Mouse (Mus musculus) hindbrain, embryonic 14.5 days (tissue): ENCODE measurements around the gene Slc25a48. TPM values are rescaled to one million over a fixed set of nuclear protein-coding genes. Genes with fewer than 3 reads are reported as not detected.

ENCODE experiments used
- ATAC-seq: fragments of 200-750 bp; cut with Nextera tagmentation; 2 replicates; pipeline ENCODE4 v1.8.0; 2017; ENCODE audit warnings: moderate number of reproducible peaks, mild to moderate bottlenecking, moderate TSS enrichment, moderate library complexity; ENCODE audit not compliant: low FRiP score
- DNase-seq: peaks from one replicate; pipeline ENCODE4 v3.0.0-alpha.2; 2015; ENCODE audit warnings: low spot score
- H3K27ac ChIP-seq: fragments of 300-500 bp; sonication (generic); 2 replicates; pipeline ENCODE4 v1.5.1; 2014; ENCODE audit warnings: mild to moderate bottlenecking, moderate library complexity
- H3K27me3 ChIP-seq: fragments of 300-500 bp; sonication (generic); 2 replicates; pipeline ENCODE4 v1.6.1; 2014; ENCODE audit warnings: mild to moderate bottlenecking, low read length, mixed read lengths; ENCODE audit not compliant: control insufficient read depth, insufficient read depth
- H3K36me3 ChIP-seq: fragments of 300-500 bp; sonication (generic); replicated peaks from 2 replicates; pipeline ENCODE4 v1.6.1; 2014; ENCODE audit not compliant: control insufficient read depth, insufficient read depth
- H3K4me1 ChIP-seq: fragments of 300-500 bp; sonication (generic); replicated peaks from 2 replicates; pipeline ENCODE4 v1.6.1; 2014; ENCODE audit warnings: antibody characterized with exemption, low read length, mixed read lengths; ENCODE audit not compliant: control insufficient read depth, insufficient read depth
- H3K4me2 ChIP-seq: fragments of 300-500 bp; sonication (generic); replicated peaks from 2 replicates; pipeline ENCODE4 v1.6.1; 2014; ENCODE audit warnings: mild to moderate bottlenecking, moderate library complexity
- H3K4me3 ChIP-seq: fragments of 300-500 bp; sonication (generic); replicated peaks from 2 replicates; pipeline ENCODE4 v1.5.1; 2014; ENCODE audit warnings: mild to moderate bottlenecking, low read length
- H3K9ac ChIP-seq: fragments of 300-500 bp; sonication (generic); 2 replicates; pipeline ENCODE4 v1.6.1; 2014
- H3K9me3 ChIP-seq: fragments of 300-500 bp; sonication (generic); 2 replicates; pipeline ENCODE4 v1.6.1; 2016; ENCODE audit warnings: low read length; ENCODE audit not compliant: control insufficient read depth
- WGBS: fragments of 180-500 bp; shearing (Covaris S2); extraction: QIAGEN DNeasy Blood & Tissue Kit; methylation state at CpG from one replicate; pipeline ENCODE4 v1.1.7; 2014; 5-methylcytosine and 5-hydroxymethylcytosine counted together
- polyA plus RNA-seq: library from polyadenylated mRNA; unstranded; fragments of >200 nt; fragmentation: Nextera tagmentation; extraction: Ambion mirVana; gene quantifications from 2 replicates; pipeline ENCODE4 v1.2.1, GENCODE M21; 2014

The Slc25a48 gene
- polyA plus RNA-seq, result 0.08 TPM in 1 of 2 replicates, not detected in the other

DNA sequence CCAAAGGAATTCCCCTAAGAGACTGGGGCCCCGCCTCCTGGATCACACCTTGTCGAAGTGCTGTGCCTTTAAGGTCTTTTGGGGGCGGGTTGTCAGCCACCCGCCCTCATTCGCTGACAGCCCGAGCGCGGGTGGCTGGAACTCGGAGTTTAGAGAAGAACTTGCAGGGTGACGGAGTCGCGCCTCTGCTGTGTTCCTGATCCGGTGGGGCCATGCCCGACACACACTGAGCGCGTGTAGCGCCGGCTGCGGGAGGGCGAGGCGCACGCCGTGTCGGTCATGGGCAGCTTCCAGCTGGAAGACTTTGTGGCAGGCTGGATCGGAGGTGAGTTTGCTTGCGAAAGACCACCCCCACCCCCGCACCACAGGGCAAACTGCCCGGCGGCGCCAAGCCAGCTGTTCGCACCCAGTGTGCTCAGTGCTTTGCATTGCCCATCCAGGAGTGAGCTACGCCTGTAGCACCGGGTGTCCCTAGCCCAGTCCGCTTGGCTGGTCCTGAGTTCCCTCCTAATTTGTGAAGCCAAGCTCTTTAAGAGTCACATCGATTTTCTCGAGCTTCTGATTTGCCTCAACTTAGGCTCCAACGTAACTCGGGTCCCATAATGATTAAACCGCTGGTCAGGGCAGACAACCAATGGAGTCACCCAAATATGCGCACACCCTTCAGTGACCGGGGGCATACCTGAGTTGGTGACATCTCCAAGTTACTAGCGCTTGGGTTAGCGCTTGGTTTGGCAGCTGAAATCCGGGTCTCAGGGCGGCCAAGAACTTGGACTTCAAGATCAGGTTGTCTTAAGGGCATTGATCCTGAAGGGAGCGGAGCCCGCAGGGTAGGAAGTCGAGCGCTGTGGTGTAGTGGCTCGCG, at the start of gene Slc25a48:
TSS of gene Slc25a48 (plus strand) at position 145 of the 865 bp plus-strand sequence.
- DNase-seq (no peak), ATAC-seq (no peak)
- WGBS, result 4% methylated on average over 51 of the region's 51 CpGs
- H3K4me1 ChIP-seq, result peaks cover 9% of the 10 kb centered on the region
- H3K4me3 ChIP-seq, result peak within 1 kb of the TSS; percentile 24
- no peaks in the 10 kb centered on the region for H3K9me3 ChIP-seq
- peaks cover 53% of the 10 kb centered on the region for H3K27me3 ChIP-seq
- H3K9ac ChIP-seq, result peak within 1 kb of the TSS; percentile 31; the same call in 1 of the 2 replicates
- no peak within 1 kb of the TSS for H3K27ac ChIP-seq
- peak within 1 kb of the TSS; percentile 49 for H3K4me2 ChIP-seq
- H3K36me3 ChIP-seq, result no peaks in the 10 kb centered on the region

DNA sequence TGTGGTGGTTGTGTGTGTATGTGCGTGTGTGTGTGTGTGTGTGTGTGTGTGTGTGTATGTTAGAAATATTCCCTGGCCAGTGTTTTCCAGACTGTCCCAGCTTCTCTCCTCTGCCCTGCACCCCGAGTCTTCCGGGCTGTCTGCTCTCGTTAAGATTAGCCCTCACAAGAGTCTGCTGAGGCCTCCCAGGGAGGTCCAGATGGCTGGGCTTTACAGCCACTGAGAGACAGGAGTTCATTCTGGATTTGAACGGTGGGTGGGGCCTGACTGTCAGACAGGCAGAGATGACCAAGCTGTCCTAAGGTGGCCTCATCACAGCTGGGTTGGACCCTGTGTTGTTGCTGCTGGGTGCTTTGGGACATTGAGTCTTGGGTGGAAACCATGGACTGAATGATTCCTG, 40.6 kb upstream of the Slc25a48 start:
- H3K36me3 ChIP-seq, result no peaks in the 10 kb centered on the region
- DNase-seq, result no peak

DNA sequence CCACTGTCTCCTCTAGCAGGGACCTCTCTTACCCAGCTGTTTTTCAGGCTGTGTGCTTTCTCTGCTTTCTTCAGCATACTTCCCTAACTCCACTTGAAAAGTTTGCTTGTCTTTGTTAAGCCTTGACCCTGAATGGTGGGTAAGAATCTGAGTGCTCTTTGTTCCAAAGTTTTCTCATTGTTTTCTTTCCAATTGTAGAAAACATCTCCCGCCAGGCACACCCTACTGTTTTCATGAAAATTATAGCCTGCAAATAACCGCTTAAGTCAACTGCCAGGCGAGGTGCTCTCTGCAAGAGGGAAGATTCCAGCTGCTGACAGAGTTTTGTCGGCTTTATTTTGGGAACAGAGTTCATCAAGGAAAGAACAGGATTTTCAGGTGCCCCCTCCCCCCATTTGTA, 37.0 kb upstream of the Slc25a48 start:
- Histone ChIP-seq H3K4me2 (no peak overlapping the region), H3K27ac (no peak overlapping the region), H3K4me1 (no peaks in the 10 kb centered on the region), H3K9ac (no peak overlapping the region), H3K4me3 (no peak overlapping the region), H3K36me3 (no peaks in the 10 kb centered on the region), H3K9me3 (no peaks in the 10 kb centered on the region), H3K27me3 (no peaks in the 10 kb centered on the region)
- WGBS, result 49% methylated on average over 4 of the region's 4 CpGs
- DNase-seq (no peak), ATAC-seq (no peak)

More for the DNA sequence above, 40.6 kb upstream of the Slc25a48 start:
- H3K9me3 ChIP-seq, result no peaks in the 10 kb centered on the region
- ATAC-seq, result no peak
- no peak overlapping the region for H3K9ac ChIP-seq
- no peak overlapping the region for H3K4me3 ChIP-seq
- H3K27ac ChIP-seq, result no peak overlapping the region
- 63% methylated on average over 5 of the region's 5 CpGs for WGBS
- no peak overlapping the region for H3K4me2 ChIP-seq
- H3K4me1 ChIP-seq, result no peaks in the 10 kb centered on the region
- no peaks in the 10 kb centered on the region for H3K27me3 ChIP-seq

DNA sequence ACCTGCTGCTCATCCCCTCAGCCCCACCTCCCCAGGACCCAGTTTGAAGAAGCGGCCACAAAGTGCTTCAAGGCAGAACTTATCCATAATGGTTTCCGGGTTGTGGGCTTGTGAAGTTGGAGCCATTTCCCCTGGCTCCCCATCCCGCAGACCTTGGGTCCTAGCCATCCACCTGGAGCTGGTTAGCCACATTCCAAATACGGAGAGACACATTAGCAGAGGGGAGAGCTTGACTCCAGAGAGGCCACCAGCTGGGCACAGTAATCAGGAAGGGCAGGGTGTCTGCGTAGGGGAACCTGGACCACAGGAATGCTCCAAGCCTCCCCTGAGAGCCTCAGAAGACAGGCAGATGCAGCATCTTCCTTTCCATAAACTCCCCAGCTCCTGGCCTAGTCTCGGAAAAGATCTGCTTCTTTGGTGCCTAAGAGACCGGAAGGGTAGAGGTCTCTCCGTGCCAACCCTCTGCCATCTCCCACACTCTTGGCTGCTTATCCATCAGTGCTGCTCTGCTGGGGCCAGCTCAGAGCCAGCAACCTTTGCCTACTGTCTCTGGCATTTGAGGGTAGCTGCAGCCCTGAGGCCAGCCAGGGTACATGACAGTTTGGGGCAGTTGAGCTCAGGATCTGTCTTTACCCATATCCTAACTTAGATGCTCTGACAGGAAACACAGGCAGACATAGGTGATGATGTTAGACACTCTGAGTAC, 34.6 kb upstream of the Slc25a48 start:
- no peaks in the 10 kb centered on the region for H3K9me3 ChIP-seq
- no peaks in the 10 kb centered on the region for H3K27me3 ChIP-seq
- H3K36me3 ChIP-seq, result no peaks in the 10 kb centered on the region
- H3K9ac ChIP-seq, result no peak overlapping the region
- WGBS, result 85% methylated on average over 8 of the region's 8 CpGs
- H3K4me1 ChIP-seq, result no peaks in the 10 kb centered on the region
- no peak for DNase-seq
- no peak overlapping the region for H3K4me3 ChIP-seq
- no peak overlapping the region for H3K4me2 ChIP-seq
- no peak overlapping the region for H3K27ac ChIP-seq
- ATAC-seq, result no peak

DNA sequence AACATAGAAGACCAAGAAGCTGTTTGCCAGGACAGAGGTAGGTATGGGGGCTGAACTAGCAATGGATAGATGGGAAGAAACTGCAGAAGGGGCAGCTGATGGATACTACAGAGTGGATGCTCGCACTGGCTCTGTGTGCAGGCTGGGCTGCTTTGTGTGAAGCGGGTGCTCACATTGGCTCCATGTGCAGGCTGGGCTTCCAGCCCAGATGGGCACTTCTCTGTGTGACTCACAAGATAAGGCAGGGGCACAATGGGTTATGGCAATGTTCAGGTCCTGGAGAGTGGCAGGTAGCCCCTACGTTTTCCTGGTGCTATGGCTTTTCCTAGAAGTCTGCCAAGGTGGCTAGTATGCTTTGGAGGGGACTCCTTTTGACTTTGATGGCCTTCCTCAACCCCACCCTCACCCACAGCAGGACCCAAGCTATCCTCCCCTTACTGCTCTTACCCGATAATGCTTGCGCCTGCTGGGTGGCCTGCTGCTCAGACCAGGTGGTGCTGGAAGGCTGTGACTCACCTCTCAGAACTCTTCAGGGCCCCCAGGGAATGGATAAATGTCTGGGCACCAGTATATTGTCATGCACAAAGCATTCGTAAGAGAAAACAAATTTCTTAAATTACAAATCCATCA, 33.5 kb upstream of the Slc25a48 start:
- Histone ChIP-seq H3K27ac (no peak overlapping the region), H3K9ac (no peak overlapping the region), H3K4me2 (no peak overlapping the region), H3K4me1 (no peaks in the 10 kb centered on the region), H3K36me3 (no peaks in the 10 kb centered on the region), H3K9me3 (no peaks in the 10 kb centered on the region), H3K4me3 (no peak overlapping the region), H3K27me3 (no peaks in the 10 kb centered on the region)
- DNase-seq (no peak), ATAC-seq (no peak)
- WGBS, result 79% methylated on average over 6 of the region's 6 CpGs

DNA sequence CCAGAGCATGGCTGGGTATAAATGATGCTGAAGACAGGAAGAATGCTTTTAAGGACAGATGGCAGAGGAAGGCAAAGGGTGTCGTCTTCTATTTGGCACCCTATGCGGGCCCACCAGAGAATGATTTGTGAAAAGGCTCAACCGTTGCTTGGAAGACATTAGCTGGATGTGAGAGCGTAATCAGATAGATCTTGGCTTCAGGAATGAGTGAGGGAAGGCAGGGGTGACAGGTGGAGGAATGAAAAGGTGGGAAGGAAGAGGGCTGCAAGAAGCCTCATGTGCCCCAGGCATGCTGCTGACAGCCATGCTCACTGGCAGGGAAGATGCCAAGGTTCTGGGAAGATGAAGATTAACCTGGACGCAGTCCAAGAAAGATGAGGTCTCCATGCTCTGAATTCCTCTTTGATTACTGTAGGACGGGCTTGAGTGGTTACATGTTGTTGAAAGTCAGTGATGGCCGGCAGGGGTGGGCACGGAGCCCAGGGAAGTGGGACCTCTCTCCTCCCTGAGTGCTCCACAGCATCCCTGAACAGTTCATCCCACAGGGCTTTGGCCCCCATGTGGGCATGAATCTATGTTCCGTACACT, 25.8 kb upstream of the Slc25a48 start:
- DNase-seq, result no peak

DNA sequence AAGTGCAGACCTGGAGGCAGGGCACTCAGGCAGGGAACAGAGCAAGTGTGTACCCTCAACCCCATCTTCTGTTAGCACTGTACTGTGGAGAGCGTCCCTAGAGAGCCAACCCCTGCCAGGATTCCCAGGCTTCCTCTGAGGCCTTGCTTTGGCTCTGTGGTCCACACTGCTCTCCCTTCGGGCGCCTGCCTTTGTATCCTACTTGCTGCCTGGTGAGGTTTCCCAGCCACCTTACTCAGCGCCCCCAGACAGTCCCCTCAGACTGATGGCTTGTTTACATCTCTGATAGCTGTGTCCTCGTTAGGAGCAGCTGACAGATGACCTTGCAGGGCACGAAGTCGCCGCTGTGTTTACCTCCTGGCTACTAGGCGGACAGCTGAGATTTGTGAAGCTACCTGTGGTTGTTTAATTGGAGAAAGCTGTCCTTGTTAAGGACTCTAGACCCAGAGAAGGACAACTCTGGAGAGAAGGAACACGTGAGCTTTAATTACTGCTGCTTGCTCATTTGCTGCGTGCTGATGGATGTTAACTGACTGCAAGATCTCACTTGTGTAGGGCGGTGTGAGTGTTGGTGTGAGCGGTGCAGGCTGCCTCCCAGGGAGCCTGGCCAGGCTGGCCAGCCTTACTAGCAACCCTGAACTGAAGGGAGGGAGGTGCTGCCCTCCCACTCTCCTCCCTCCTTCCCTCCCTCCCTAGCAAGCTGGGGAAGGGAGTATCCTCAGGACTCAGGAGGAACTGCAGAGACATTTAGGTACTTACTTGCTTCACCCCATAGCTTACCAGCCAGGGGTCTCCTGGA, 19.3 kb upstream of the Slc25a48 start:
- WGBS, result 50% methylated on average over 13 of the region's 13 CpGs
- Histone ChIP-seq H3K27me3 (no peaks in the 10 kb centered on the region), H3K27ac (no peak overlapping the region), H3K4me3 (no peak overlapping the region), H3K4me2 (no peak overlapping the region), H3K36me3 (no peaks in the 10 kb centered on the region), H3K9me3 (no peaks in the 10 kb centered on the region), H3K9ac (no peak overlapping the region), H3K4me1 (no peaks in the 10 kb centered on the region)
- ATAC-seq (no peak), DNase-seq (no peak)

More for the DNA sequence above, 25.8 kb upstream of the Slc25a48 start:
- no peaks in the 10 kb centered on the region for H3K27me3 ChIP-seq
- 70% methylated on average over 9 of the region's 9 CpGs for WGBS
- no peak overlapping the region for H3K27ac ChIP-seq
- no peaks in the 10 kb centered on the region for H3K4me1 ChIP-seq
- H3K4me2 ChIP-seq, result no peak overlapping the region
- H3K9me3 ChIP-seq, result no peaks in the 10 kb centered on the region
- H3K4me3 ChIP-seq, result no peak overlapping the region
- H3K36me3 ChIP-seq, result no peaks in the 10 kb centered on the region
- no peak overlapping the region for H3K9ac ChIP-seq
- no peak for ATAC-seq

DNA sequence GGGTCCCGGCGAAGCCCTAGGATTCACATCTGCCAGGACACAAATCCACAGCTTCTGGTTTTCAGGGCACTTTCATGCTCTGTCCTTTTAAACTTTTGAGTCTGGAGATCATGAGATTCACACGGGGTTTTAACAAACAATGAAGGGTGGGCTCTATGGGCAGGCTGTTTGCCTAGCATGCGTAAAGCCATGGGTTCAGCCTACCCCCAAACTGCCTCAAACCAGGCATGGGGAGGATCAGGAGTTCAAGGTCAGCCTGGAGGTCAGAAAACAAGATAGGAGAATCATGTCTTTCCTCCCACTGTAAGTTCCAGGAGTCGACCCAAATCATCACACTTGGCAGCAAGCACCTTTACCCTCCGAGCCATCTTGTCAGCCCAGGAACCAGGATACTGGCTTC, 18.6 kb upstream of the Slc25a48 start:
- Histone ChIP-seq H3K4me3 (no peak overlapping the region), H3K4me1 (no peaks in the 10 kb centered on the region), H3K36me3 (no peaks in the 10 kb centered on the region), H3K9me3 (no peaks in the 10 kb centered on the region), H3K9ac (no peak overlapping the region), H3K27ac (no peak overlapping the region), H3K27me3 (no peaks in the 10 kb centered on the region), H3K4me2 (no peak overlapping the region)
- WGBS, result 81% methylated on average over 6 of the region's 6 CpGs
- ATAC-seq (no peak), DNase-seq (no peak)
